Mouse (Mus musculus) embryonic facial prominence, embryonic 14.5 days (tissue): ENCODE results near the gene Hnrnpa2b1. TPM values are rescaled to one million over a fixed set of nuclear protein-coding genes. Genes with fewer than 3 reads are reported as not detected.

Experiments used
- ATAC-seq: fragments of 200-750 bp; cut with Nextera tagmentation; 2 replicates; pipeline ENCODE4 v1.8.0; 2017; ENCODE audit warnings: low read depth, moderate number of reproducible peaks, moderate TSS enrichment
- DNase-seq: peaks from one replicate; pipeline ENCODE4 v3.0.0-alpha.2; 2015; ENCODE audit warnings: low spot score
- H3K27ac ChIP-seq: fragments of 300-500 bp; sonication (generic); replicated peaks from 2 replicates; pipeline ENCODE4 v1.5.1; 2014; ENCODE audit warnings: low read depth, mild to moderate bottlenecking, low read length, moderate library complexity
- H3K27me3 ChIP-seq: fragments of 300-500 bp; sonication (generic); replicated peaks from 2 replicates; pipeline ENCODE4 v1.6.1; 2014; ENCODE audit warnings: low read length; ENCODE audit not compliant: control insufficient read depth, insufficient read depth
- H3K36me3 ChIP-seq: fragments of 300-500 bp; sonication (generic); 2 replicates; pipeline ENCODE4 v1.6.1; 2014; ENCODE audit warnings: low read length, mixed read lengths; ENCODE audit not compliant: control insufficient read depth, insufficient read depth
- H3K4me1 ChIP-seq: fragments of 300-500 bp; sonication (generic); 2 replicates; pipeline ENCODE4 v1.6.1; 2014; ENCODE audit warnings: antibody characterized with exemption, low read length; ENCODE audit not compliant: control insufficient read depth, insufficient read depth
- H3K4me2 ChIP-seq: fragments of 300-500 bp; sonication (generic); 2 replicates; pipeline ENCODE4 v1.6.1; 2014; ENCODE audit warnings: low read depth, mild to moderate bottlenecking, low read length, moderate library complexity, mixed read lengths
- H3K4me3 ChIP-seq: fragments of 300-500 bp; sonication (generic); 2 replicates; pipeline ENCODE4 v1.5.1; 2014; ENCODE audit warnings: low read depth, mild to moderate bottlenecking, low read length
- H3K9ac ChIP-seq: fragments of 300-500 bp; sonication (generic); 2 replicates; pipeline ENCODE4 v1.6.1; 2014; ENCODE audit warnings: low read depth, mild to moderate bottlenecking, low read length, moderate library complexity, mixed read lengths
- H3K9me3 ChIP-seq: fragments of 300-500 bp; sonication (generic); 2 replicates; pipeline ENCODE4 v1.6.1; 2016; ENCODE audit warnings: low read length; ENCODE audit not compliant: control insufficient read depth
- WGBS: fragments of 180-500 bp; shearing (Covaris S2); extraction: QIAGEN DNeasy Blood & Tissue Kit; methylation state at CpG from one replicate; pipeline ENCODE4 v1.1.7; 2014; 5-methylcytosine and 5-hydroxymethylcytosine counted together
- polyA plus RNA-seq: library from polyadenylated mRNA; unstranded; fragments of >200 nt; fragmentation: Nextera tagmentation; extraction: Ambion mirVana; gene quantifications from 2 replicates; pipeline ENCODE4 v1.2.1, GENCODE M21; 2014

The Hnrnpa2b1 gene
- polyA plus RNA-seq, 1 experiment from 2014 or later: 930 TPM

DNA sequence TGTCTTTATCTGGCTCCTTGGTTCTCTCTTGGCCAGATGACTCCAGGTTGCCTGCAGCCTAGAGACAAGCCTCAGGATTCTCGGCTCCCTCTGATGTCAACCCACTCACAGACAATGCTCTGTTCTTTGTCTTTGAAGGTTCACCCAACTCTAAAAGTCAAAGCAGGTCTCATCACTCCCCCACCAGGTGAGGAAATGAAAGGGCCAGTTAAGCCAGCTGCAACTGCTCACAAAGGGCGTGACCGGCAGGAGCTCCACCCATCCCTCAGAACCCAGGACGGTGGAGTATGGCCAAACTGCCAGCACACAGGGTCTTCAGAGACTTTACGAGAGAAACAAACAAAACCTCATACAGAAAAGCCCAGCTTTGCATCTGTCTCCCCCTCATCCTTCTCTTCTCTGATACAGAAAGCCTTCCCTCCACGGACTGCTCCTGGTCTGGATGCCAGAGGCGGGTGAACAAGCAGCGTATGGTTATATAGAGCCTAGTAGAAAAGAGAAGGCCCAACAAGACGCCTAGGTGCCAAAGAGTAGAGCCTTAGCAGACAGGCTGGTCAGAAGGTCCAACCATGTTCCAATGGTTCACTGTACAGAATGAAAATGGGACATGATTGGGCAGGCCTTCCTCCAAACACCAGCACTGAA, 27.4 kb downstream of the Hnrnpa2b1 start:
- Histone ChIP-seq H3K9ac (no peak overlapping the region), H3K4me2 (no peak overlapping the region), H3K27me3 (no peaks in the 10 kb centered on the region), H3K36me3 (no peaks in the 10 kb centered on the region), H3K9me3 (no peaks in the 10 kb centered on the region), H3K27ac (no peak overlapping the region), H3K4me1 (no peaks in the 10 kb centered on the region; the same call in 1 of the 2 replicates), H3K4me3 (no peak overlapping the region)
- DNase-seq (no peak), ATAC-seq (peak; percentile 20; the same call in 1 of the 2 replicates)
- 53% methylated on average over 9 of the region's 9 CpGs for WGBS

- Histone ChIP-seq H3K9me3 (no peaks in the 10 kb centered on the region), H3K27me3 (peaks cover 13% of the 10 kb centered on the region), H3K9ac (no peak overlapping the region), H3K4me1 (no peaks in the 10 kb centered on the region; the same call in 1 of the 2 replicates), H3K27ac (no peak overlapping the region), H3K4me2 (no peak overlapping the region), H3K4me3 (no peak overlapping the region), H3K36me3 (no peaks in the 10 kb centered on the region)
- DNase-seq (no peak), ATAC-seq (no peak)
- WGBS: 82% methylated on average over 9 of the region's 9 CpGs
These were observed 30.8 kb downstream of the Hnrnpa2b1 start for GRCm38 (mm10) chr6:51438826-51439330.

DNA sequence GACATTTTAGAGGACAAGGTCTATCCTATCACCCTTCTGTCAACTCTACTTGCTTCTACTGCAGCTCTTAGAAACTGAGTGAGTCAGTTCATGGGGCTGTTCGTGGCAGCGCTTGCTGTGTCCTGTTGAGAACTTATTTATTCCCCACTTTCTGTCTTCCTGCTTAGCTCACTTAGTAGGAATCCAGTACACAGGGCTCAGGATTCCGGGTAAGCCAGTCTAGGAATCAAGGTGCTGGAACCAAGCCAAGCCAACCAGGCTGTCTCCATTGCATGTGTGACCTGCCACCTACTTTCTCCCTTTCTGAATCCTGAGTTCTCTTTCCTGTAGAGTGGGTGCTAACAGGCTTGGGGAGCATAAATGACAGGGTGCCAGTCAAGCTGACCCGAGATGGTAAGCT, 32.0 kb downstream of the Hnrnpa2b1 start:
- no peak overlapping the region for H3K4me2 ChIP-seq
- ATAC-seq (no peak), DNase-seq (peak; percentile 71)
- no peak overlapping the region for H3K9ac ChIP-seq
- H3K9me3 ChIP-seq: no peaks in the 10 kb centered on the region
- peaks cover 5% of the 10 kb centered on the region; the same call in 1 of the 2 replicates for H3K4me1 ChIP-seq
- H3K27me3 ChIP-seq: peaks cover 25% of the 10 kb centered on the region
- H3K36me3 ChIP-seq: no peaks in the 10 kb centered on the region
- WGBS: 68% methylated on average over 4 of the region's 4 CpGs
- no peak overlapping the region for H3K27ac ChIP-seq
- H3K4me3 ChIP-seq: no peak overlapping the region

GRCm38 (mm10) chr6:51434270-51434669, 35.4 kb downstream of the Hnrnpa2b1 start:
- Histone ChIP-seq H3K36me3 (no peaks in the 10 kb centered on the region), H3K27ac (no peak overlapping the region), H3K9ac (no peak overlapping the region), H3K9me3 (no peaks in the 10 kb centered on the region), H3K4me2 (peak overlapping the region; percentile 97), H3K4me3 (peak overlapping the region; percentile 54; the same call in 1 of the 2 replicates), H3K4me1 (peaks cover 8% of the 10 kb centered on the region; the same call in 1 of the 2 replicates), H3K27me3 (peaks cover 35% of the 10 kb centered on the region)
- no peak for ATAC-seq
- WGBS: 33% methylated on average over 7 of the region's 7 CpGs
- DNase-seq: no peak

DNA sequence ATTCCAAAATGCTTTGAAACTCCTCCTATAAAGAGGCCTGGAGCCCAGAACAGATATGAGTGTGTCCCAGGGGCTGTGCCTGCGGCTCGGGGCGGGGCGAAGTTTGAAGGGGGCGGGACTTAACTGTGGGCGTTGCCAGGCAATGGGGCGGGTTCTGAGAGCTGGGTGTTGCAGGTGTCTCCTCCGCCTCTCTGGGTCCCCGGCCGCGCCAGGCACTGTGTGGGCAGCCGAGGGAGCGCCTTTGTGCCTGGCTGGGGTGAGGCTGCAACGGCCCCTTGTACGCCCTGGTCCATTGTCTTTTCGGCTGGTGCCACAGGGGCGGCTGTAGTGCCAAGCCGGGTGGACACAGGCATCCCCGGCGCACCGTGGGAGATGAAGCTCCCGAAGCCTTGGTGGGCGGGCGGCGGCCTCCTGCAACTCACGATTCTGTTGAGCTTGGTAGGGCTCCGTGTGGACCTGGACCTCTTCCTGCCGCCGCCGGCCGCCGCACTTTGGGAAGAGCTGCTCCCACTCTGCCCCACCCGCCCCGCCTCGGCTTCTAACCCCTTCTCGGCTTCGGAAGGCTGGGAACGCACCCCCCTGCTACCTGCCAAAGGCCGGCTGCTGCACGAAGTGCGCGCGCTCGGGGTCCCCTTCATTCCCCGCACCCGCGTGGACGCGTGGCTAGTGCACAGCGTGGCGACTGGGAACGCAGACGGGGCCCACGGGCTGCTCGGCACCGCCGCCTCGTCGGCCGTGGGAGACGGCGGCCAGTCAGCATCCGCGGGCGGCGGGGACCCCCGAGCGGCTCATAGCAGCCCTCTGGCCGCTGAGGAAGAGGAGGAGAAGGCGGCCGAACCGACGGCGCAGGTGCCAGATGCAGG, 36.9 kb downstream of the Hnrnpa2b1 start, which contains the start of gene Nfe2l3:
TSS of gene Nfe2l3 (plus strand) at position 136 of the 863 bp plus-strand sequence.
- H3K4me3 ChIP-seq: peak within 1 kb of the TSS; percentile 54
- peak within 1 kb of the TSS; percentile 57 for H3K9ac ChIP-seq
- H3K27me3 ChIP-seq: peaks cover 35% of the 10 kb centered on the region
- peak within 1 kb of the TSS; percentile 97 for H3K4me2 ChIP-seq
- 0% methylated on average over 31 of the region's 74 CpGs for WGBS
- DNase-seq (peak; percentile 73), ATAC-seq (peak; percentile 89)
- no peak within 1 kb of the TSS for H3K27ac ChIP-seq
- H3K36me3 ChIP-seq: no peaks in the 10 kb centered on the region
- H3K4me1 ChIP-seq: peaks cover 8% of the 10 kb centered on the region; the same call in 1 of the 2 replicates
- no peaks in the 10 kb centered on the region for H3K9me3 ChIP-seq

DNA sequence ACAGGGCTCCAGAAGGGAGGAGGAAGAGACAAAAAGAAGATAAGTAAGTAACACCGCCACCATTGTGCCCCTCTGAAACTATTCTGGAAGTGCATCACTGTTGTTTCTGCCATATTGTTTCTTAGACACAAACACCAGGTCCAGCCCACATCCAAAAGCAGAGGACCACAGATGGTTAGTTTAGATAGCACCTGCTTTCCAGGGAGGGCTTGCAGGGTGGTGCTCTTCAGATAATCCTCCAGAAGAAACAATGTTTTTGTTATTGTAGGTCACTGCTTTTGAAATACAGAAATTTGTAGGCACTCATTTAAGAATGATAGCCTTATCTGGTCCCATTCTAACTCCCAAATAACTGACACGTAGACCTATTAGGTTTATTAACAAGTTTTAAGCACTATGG, 45.2 kb downstream of the Hnrnpa2b1 start:
- Histone ChIP-seq H3K4me1 (no peaks in the 10 kb centered on the region), H3K4me2 (no peak overlapping the region), H3K4me3 (no peak overlapping the region), H3K27me3 (no peaks in the 10 kb centered on the region), H3K36me3 (no peaks in the 10 kb centered on the region), H3K27ac (no peak overlapping the region), H3K9ac (no peak overlapping the region), H3K9me3 (0 out of 2 replicates have a peak, but pooled peaks cover 3% of the 10 kb centered on the region)
- no peak for DNase-seq
- no peak for ATAC-seq
- WGBS: 85% methylated on average over 2 of the region's 2 CpGs

GRCm38 (mm10) chr6:51423466-51424122, 46.1 kb downstream of the Hnrnpa2b1 start:
- no peak overlapping the region for H3K4me2 ChIP-seq
- 43% methylated on average over 11 of the region's 11 CpGs for WGBS
- ATAC-seq (no peak), DNase-seq (no peak)
- H3K27me3 ChIP-seq: no peaks in the 10 kb centered on the region
- no peaks in the 10 kb centered on the region for H3K36me3 ChIP-seq
- H3K9ac ChIP-seq: no peak overlapping the region
- H3K9me3 ChIP-seq: 0 out of 2 replicates have a peak, but pooled peaks cover 3% of the 10 kb centered on the region
- H3K4me3 ChIP-seq: no peak overlapping the region
- no peaks in the 10 kb centered on the region for H3K4me1 ChIP-seq
- no peak overlapping the region for H3K27ac ChIP-seq

DNA sequence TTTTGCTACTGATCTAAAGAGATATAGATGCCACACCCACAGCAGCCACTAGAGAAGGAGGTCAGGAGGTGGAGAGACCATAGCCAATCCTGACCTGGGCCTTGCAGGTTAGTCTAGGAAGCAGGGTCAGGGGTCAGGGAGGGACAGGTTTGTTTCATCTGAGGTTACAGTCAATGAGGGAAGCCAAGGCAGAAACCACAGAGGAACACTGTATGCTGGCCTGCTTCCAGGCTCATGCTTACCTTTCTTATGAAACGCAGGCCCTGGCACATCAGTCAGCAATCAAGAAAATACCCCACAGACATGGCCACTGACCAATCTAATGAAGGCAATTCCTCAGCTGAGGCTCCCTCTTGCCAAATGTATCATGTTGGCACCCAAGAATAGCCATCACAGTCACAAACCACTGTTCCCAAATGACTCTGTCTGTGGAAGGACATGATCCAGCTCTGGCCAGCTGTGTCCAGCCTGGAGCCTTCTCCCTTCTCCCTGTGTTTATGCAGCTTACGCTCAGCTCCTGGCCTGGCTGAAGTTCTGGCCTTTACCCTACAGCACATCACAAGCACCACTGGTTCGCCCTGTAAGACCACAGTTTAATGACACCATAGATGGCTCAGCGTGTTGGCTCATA, 52.3 kb downstream of the Hnrnpa2b1 start:
- WGBS: 78% methylated on average over 4 of the region's 4 CpGs

More for the DNA sequence above, 52.3 kb downstream of the Hnrnpa2b1 start:
- Histone ChIP-seq H3K9me3 (no peaks in the 10 kb centered on the region), H3K4me2 (no peak overlapping the region), H3K27ac (no peak overlapping the region), H3K27me3 (no peaks in the 10 kb centered on the region), H3K4me3 (no peak overlapping the region), H3K9ac (no peak overlapping the region), H3K4me1 (no peaks in the 10 kb centered on the region), H3K36me3 (no peaks in the 10 kb centered on the region)
- ATAC-seq: no peak
- no peak for DNase-seq
